Mouse (Mus musculus) CH12.LX (cell line): ENCODE data around the gene AF067061.

ENCODE experiments used
- CTCF ChIP-seq, 2 experiments: IDR thresholded peaks in 1 of 2; conservative IDR thresholded peaks in 1 of 2; 2 replicates each; pipeline ENCODE4 v1.5.1; 2011 to 2012; ENCODE audit warnings: low read depth in 2 of 2, low read length in 2 of 2, improper control_type of control experiment in 1 of 2, inconsistent platforms in 1 of 2, mild to moderate bottlenecking in 1 of 2, moderate library complexity in 1 of 2
- EP300 ChIP-seq: IDR thresholded peaks from 2 replicates; pipeline ENCODE4 v1.6.1; 2011; ENCODE audit warnings: low read length, improper control_type of control experiment
- MAFK ChIP-seq: IDR thresholded peaks from 2 replicates; pipeline ENCODE4 v1.6.1; 2011; ENCODE audit warnings: low read length, improper control_type of control experiment; ENCODE audit not compliant: insufficient replicate concordance

GRCm38 (mm10) chr13:120278784-120279183, 15.9 kb downstream of the AF067061 start:
- TF ChIP-seq CTCF (conservative IDR thresholded peaks at IDR 0.05 in 1 of 2, IDR thresholded peaks at IDR 0.05 in 1 of 2; ENCODE audit: low read depth in 2 of 2, low read length in 2 of 2), result peak in 1 of 2 experiments; percentile 59; a peak in 2 of 4 replicates
- TF ChIP-seq EP300, result no peak
- no peak for TF ChIP-seq MAFK
